Mouse (Mus musculus): ENCODE measurements around the gene Kirrel3.
A peak's percentile ranks its signal among the peaks of the same experiment; 100 is the strongest.

Kirrel3 gene

DNA sequence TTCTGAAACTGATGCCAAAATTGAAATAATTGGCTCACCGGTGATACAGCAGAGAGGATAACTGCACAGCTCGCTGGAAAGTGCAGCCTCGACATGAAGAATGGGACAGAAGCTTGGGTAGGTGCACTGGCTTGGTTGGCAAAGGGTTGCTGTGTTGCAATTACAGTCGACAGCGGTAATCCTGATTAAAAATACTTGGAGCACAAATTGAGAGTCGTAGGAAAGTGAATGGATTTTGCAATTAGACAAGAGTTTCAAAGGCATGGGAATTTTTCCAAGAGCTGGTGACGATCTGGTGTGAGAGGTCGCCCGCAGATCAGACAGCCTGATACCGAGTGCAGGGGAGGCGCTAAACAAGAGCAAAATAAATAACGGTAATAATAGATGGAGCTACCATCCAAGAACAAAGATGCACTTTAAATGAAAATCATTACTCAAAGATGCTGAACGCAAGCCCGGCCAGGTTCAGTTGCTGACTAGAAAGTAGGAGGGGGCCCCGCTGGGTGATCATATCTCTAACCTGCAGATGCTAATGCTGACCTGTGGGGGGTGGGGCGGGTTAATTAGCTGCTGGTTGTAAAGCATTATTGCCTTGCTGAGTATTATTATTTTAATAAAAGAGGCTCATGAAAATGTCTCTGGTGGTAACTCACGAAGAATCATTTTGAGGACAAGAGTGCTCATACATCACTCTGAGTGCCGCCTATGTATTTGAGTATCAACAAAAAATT lies 338.8 kb downstream of the Kirrel3 start:
- DNase-seq (ENCODE audit: low read depth, low spot score): no peak

DNA sequence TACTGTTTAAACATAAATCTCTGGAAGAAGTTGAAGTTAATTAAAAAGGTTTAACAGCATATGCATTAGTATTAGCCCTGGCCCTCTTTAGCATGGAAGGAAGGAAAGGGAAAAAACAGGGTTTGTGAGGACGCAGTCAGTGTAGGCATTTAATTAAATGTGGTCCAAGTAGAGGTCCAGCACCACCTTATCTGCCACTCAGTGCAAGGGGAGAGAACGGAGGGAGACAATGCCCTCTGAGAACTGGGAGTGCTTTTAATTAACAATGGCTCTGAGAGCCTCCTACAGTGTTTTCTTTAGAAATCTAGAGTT lies 339.4 kb downstream of the Kirrel3 start:
- no peak for DNase-seq (ENCODE audit: low read depth, low spot score)

DNA sequence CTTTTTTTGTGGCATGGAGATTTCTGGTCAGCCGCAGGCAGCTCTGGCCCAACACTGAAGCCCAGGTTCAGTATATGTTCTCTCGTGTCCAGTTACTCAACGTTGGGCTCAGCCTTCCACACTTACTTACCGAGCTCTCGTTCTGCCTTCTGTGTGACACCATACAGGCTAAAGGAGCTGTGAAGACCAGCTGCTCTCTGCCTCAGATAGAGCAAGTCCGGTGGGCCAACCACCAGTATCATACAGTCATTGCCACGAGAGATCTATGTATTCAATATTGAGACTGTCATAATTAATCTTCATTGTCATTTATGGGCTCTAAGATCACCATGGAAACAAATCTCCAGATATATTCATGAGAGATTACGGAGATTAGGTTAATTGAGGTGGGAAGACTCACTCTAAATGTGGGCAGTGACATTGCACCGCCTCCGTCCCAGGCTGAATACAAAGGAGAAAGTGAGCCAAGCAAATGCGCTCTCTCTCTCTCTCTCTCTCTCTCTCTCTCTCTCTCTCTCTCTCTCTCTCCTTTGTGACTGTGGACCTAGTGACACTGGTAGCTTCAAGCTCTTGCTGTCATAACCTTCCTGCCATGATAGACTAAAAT lies 339.8 kb downstream of the Kirrel3 start:
- no peak for DNase-seq (ENCODE audit: low read depth, low spot score)

DNA sequence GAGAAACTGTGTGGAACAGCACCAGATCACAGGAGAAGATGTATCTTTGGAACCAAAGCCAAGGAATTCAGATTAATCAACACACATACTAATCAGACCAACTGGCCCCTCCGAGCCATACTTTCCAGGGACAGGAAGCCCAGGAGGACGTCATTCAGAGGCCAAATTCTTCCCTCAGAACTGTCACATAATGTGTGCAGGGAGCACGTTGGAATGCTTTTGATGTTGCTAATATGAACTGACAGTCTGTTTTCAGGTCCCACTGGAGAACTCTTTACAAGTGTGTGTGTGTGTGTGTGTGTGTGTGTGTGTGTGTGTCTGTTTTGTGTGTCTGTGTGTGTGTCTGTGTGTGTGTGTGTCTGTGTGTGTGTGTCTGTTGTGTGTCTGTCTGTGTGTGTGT lies 345.0 kb downstream of the Kirrel3 start:
- no peak for DNase-seq (ENCODE audit: low read depth, low spot score)

DNA sequence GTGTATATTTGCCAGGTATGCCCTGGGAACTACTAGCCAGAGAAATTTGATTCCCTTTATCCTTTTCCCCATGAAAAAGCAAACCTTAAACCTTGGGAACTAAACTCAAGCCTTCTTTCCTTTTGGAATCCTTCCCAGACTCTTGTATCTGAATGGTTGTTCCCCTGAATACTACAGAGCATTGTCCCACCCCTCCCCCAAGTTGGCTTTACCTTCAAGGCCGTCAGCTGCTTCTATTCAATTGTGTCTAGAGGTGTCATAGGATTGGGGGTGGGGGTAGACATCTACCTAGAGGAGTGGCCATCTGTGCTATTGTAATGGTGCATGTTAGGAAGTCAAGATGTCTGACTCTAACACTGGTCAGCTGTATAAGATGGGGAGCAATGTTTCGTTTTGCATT lies 351.1 kb downstream of the Kirrel3 start:
- DNase-seq (ENCODE audit: low read depth, low spot score): no peak

DNA sequence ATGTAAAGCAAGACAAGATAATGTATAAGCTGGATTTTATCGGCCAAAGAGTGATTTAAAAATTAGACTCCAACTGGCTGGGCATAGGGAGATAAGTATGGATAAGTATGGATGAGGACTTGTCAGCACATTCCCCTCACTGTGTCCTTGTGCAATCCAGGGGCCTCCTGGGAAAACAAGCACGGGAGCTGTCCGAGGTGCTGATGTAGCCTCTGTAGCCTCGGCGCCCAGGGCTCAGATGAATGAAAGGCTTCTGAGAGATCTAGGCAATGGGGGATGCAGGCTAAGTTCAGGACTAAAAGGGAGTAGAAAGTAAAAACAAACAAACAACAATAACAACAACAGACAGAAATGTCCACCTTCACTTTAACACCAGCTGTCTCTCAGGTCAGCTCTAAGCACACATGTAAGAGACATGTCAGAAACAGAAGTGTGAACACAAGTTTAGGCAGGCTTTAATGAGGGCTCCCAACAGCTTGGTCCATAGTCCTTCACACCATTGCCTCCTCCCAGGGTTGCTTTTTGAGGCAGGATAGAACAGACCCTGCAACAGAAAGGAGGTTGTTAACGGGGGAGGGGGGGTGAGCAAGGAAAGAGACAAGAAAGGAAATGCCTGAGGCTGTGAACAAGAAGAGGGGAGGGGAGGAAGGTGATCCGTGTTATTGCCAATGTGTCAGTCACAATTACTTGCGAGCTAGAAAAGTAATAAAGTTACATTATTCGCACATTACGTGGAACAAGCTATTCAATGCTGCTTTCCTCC lies 352.2 kb downstream of the Kirrel3 start:
- DNase-seq (ENCODE audit: low read depth, low spot score): no peak

DNA sequence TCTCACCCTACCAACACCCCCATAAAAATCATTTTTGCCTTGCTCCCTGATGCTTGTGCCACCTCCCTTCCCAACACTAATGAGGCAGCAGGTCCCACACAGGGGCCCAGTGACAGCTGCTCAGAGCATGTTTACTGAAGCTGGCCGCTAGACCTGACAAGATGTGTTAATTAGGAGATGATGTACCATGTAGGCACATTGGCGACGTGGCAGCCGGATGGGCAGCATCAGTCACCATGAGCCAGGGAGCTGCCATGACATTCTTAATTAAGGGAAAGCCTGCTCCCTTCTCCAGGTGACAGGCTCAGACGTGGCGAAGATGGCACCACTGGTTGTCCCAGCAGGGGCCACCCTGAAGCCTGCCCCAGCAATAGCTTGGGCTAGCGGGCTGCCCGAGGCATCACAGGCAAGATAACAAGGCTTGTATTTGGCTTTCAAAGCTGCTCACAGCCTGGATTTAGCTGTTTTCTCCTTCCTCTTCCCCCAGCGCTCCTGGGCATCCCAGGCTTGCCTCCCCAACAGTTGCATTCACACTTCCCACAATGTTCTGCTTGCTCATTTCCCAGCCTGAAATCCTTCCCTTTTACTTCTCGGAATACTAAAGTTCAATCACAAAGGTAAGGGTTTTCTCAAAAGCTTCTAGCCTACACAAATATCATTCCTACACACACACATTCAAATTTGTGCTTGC lies 357.7 kb downstream of the Kirrel3 start:
- no peak for DNase-seq (ENCODE audit: low read depth, low spot score)

DNA sequence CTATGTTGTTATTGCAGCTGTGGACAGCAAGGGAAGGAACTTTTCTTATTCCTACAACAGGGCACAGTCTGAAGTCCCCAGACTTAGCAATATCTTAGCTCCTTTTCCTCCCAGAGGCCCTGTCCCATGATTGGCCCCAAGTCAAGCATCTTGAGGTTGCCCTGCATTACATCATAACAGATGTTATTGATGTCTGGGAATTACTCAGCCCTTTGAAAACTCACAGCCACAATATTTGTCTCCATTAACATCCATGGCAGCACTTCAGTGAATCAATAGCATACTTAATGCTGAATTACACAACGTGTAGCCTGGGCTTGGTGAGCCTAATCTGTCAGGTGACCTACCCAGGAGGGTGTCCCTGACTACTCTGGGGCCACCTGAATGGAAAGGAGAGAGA lies 360.7 kb downstream of the Kirrel3 start:
- DNase-seq (ENCODE audit: low read depth, low spot score): no peak

DNA sequence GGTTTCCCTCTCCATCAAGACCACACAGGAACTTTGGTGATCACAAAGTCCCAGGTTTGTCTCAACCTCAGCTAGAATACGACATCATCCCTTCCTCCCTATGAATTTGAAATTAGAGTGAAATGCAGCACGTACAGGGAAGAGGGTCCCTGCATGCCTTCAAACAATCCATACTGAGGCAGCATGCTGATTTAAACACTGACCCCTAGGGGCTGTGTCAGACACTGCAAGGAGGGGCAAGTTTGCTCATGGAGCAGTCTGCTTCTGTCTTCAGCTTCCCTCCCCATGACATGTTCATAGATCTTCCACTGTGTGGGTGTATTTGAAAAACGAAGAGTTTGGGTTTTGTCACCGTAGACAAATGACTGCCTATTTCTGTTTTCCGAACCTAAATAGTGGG lies 362.0 kb downstream of the Kirrel3 start:
- no peak for DNase-seq (ENCODE audit: low read depth, low spot score)

DNA sequence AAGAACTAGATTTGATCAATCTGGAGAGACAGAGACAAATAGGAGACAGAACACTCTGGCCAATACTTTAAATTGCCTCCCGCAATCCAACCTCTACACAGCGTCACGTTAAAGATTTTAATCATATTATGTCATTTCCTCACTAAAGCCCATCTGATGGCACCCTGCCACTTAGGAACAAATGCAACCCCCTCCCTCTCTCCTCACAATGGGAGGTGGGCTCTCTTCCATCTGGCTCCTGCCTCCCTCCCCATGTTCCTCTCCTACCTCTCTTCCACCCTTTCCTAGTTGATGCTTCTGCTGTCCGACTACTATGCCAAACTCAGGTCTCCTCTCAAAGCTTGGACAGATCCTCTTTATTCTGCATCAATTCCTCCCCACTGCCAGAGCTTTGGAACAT lies 365.4 kb downstream of the Kirrel3 start:
- no peak for DNase-seq (ENCODE audit: low read depth, low spot score)

DNA sequence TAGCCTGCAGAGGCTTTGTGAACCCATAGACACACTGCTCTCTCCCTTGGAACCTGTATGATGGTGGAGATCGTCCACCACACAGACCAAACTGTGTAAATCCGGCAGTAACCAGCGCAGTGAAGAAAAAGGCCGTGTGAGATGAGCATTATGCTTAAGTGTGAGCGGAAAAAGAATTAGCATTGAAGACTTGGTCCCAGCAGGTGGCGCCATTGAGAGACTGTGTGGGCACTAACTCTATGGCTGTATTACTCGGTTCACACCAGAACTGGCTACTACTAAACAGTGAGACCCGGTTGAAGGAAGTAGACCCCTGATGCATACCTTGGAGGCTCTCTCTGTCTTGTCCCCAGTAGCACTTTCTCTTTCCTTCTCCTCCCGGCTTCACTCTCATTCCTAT lies 371.9 kb downstream of the Kirrel3 start:
- no peak for DNase-seq (ENCODE audit: low read depth, low spot score)

DNA sequence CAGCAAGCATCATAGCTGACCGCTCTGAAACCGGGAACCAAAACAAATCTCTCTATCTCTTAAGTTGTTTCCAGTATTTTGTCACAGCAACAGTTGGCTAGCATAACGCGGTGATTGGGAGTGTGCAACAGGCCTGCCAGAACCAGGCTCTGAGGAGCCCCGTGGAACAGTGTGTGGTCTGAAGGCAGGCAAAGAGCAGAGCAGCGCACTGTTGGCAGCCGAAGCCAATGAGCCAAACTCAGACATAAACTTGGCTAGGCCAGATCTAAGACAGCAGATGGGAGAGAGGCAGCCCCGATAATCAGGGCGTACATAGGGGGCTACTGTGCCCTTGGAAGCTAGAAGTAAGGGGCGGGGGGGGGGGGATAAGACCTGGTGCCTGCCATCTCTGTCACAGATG lies 372.4 kb downstream of the Kirrel3 start:
- no peak for DNase-seq (ENCODE audit: low read depth, low spot score)

DNA sequence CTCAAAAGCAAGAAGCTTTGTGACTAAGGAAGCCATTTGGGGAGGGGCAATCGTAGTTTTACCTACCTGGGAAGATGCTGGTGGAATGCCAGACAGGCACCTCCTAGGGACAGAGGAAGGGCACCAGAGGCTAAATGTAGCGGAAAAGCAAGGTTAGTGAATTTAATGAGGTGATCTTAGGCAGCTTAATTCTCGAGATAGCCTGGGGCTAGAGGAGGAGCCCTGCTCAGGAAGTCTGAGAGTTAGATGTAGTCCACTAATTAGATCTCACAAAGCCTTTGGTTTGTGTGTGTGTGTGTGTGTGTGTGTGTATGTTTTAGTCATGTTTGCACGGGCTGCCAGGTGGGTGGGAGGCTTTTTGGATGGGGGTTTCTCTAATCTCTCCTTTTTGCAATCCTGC lies 375.2 kb downstream of the Kirrel3 start:
- no peak for DNase-seq (ENCODE audit: low read depth, low spot score)

DNA sequence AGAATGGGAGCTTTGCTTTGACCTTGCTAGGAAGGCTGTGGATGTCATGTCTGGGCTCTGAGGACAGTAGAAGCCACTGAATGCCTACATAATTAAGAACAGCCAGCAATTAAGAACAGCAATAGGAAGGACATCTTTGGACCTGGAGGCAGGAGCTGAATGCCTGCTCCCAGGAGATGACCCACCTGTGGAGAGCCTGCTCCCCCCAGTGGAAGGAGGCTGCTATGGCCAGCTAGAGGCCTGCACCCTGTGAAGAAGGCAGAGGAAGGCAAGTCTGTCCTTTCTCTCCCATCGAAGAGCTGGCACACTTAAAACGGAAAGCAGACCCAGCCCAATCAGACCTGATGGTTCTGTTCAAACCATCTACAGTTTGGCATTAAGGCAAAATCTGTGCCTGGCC lies 376.1 kb downstream of the Kirrel3 start:
- DNase-seq (ENCODE audit: low read depth, low spot score): peak; percentile 6

DNA sequence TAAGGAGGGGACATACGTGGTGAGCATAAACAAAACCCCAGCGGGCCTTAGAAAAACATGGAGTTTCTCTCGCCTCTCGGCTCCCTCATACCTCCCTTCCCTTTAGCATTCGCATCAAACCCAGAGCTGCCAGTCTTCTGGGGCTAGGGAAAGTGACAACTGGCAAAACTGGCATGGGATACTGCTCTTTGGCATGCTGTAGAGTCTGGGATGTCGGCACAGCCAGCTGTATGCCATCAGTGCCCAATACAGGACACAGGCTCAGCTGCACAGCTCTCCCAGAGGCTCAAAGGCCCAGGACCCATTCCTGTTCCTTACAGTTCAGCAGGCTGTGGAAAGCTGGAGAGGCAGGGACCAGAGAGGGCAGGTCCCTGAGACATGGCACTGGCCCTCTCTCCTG lies 379.9 kb downstream of the Kirrel3 start:
- no peak for DNase-seq (ENCODE audit: low read depth, low spot score)

DNA sequence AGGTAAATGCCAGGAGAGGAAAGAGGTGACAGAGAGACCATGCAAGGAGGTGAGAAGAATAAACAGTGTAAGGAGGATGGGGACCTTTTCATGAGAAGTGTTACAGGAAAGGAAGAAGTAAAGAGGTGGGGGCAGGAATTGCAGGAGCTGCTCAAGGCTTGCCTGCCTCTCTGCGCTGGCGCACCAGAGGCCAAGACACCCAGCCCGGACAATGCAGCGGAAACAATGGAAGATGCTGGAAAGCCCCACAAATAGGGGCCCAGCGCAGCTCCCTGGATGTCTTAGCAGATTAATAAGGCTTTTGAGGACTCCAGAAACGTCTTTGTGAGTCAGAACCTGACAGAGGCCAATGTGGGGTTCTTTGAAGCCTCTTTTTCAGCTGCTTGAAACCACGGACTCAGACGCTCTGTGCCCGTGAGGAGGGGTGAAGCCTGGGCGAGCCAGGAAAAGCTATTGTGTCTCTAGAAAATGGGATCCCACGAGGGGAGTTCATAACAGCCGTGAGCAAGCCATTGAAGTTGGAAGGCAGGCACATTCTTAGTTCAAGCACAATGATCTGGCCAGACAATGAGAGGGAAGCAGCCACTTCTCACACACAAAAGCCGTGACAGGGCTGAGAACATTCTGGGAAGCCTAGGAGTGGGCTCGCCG lies 385.7 kb downstream of the Kirrel3 start:
- DNase-seq (ENCODE audit: low read depth, low spot score): no peak

DNA sequence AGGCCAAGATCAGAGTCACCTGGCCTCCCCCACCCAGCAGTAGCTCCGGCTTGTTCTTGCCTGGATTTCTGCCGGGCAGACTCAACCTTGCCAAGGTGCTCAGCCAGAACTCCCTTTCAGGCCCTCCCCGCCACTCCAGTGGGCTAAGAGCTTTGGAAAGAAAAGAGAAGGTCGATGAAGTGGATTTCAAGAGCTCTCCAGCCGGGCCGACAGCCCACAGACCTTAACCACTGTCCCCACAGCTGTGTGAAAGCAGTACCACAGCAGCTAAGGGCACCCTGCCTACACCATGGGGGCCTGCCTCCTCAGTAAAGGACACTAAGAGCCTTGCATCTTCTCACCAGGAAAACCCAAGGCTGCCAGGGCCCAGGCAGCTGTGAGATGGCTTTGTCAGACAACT lies 389.5 kb downstream of the Kirrel3 start:
- no peak for DNase-seq (ENCODE audit: low read depth, low spot score)

DNA sequence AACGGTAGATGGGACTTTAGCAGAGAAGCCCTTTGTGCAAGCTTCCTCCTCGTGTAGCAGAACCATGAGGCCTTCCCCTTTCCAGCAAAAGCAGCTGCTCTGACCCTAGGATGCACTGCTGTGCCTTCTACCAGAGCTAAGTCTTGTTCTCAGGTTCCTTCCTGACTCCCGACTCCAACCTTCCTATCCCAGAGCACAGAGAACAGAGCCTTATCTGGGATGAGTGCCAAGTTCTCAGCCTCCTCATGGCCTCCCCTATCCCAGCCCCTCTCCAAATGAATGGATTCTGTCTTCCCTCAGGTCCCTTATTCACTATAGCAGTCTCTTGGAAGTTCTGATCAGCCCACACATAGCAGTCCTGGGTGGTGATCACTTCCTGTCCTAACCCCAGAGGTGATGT lies 391.5 kb downstream of the Kirrel3 start:
- DNase-seq (ENCODE audit: low read depth, low spot score): no peak

DNA sequence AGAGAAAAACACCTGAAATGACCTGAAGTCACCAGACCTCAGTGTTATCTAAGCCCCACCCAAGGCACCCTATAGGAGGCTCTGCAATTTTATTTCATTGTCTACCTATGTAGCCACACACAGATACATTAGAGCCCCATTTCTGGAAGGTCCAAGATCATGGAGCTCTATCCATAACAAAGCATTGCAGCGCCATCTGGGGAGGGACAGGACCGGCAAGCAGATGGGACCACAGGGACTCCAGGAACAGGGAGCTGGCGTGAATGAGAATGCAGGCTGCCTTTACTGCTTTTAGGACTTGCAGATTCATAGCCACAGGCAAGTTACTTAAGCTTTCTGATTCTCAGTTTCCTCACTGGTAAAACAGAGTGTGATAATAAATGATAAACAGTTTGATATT lies 392.1 kb downstream of the Kirrel3 start:
- DNase-seq (ENCODE audit: low read depth, low spot score): no peak

DNA sequence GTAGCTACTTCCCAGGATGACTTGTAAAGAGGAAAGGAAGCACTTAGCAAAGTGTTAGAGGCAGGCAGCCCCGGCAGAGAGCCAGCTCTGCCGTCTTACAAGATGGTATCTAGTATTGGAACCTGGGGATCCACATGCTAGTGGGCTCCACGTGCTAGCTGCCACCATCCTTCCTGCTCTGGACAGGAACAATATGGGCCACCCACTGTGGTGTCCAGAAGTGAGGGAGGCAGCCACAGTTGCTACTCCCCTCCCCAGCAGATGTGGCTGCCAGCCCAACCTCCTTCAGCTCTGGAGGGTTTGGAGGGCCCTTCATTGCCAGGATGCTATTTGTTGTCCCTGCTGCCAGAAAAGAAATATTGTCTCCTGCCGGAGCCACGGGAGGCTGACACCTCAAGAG lies 396.1 kb downstream of the Kirrel3 start:
- no peak for DNase-seq (ENCODE audit: low read depth, low spot score)

DNA sequence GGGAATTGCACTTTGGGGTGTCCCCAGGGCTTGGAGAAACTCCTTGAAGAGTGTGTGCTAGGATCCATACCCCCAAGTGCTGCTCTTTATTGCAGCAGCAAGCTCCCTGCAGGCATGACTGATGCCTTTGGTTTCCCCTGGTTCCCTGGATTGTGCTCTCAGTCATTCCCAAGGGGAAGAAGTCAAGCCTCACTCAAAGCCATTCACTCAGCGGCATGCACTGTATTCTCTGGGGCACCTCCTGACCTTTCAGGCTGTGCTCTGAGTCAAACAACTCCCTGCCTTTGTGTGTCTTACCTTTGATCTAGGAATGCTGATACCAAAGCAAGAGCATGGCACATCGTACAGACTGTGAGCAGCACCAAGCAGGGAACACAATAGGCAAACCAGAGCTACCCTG lies 396.5 kb downstream of the Kirrel3 start:
- DNase-seq (ENCODE audit: low read depth, low spot score): no peak

DNA sequence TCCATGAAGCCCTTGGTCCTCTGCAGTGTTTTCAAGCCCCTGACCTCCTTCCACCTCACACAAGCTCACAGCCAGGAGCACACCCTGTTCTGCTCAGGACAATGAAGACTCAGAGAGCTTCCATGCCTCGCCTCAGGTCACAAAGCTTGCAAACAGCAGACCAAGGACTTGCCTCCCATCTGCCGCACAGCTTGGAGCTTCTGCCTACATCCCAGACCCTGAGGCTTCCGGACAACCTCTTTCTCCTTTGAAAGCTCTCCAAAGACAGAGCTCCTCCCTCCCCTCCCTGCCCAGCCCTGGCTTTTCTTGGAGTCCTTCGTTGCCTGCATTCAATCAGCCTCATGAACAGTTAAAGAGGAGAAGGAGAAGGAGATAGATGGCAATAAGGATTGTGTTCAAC lies 397.4 kb downstream of the Kirrel3 start:
- no peak for DNase-seq (ENCODE audit: low read depth, low spot score)

Measured in retina, adult 2 months (tissue).